Mouse (Mus musculus) cortical plate, adult 2 months (tissue): ENCODE measurements at regions not wholly inside any gene's neighbourhood (a gene's known extent, or its start where the extent isn't known, plus 50 kb on each side); places are given as distances from the start of the nearest gene placed in this dataset.

Source experiments
- H3K27ac ChIP-seq: fragments of 200-500 bp; 2 replicates; pipeline ENCODE4 v1.5.1; 2012; ENCODE audit warnings: low read length, control low read depth, inconsistent platforms; ENCODE audit not compliant: insufficient read depth
- H3K4me1 ChIP-seq: fragments of 200-500 bp; 2 replicates; pipeline ENCODE4 v1.6.1; 2011; ENCODE audit warnings: low read length; ENCODE audit not compliant: control insufficient read depth, insufficient read depth
- H3K4me3 ChIP-seq: fragments of 200-500 bp; 2 replicates; pipeline ENCODE4 v1.5.1; 2011; ENCODE audit warnings: mild to moderate bottlenecking, low read length, control low read depth; ENCODE audit not compliant: insufficient read depth
- CTCF ChIP-seq: fragments of 200-500 bp; IDR thresholded peaks from 2 replicates; pipeline ENCODE4 v1.5.1; 2011; ENCODE audit warnings: mild to moderate bottlenecking, control low read depth, low read length; ENCODE audit not compliant: insufficient read depth; ENCODE audit errors: extremely low read depth
- POLR2A ChIP-seq: fragments of 200-500 bp; IDR thresholded peaks from 2 replicates; pipeline ENCODE4 v1.6.1; 2011; ENCODE audit warnings: mild to moderate bottlenecking, low read length, control low read depth; ENCODE audit not compliant: insufficient read depth; ENCODE audit errors: extremely low read depth

- no peak for TF ChIP-seq POLR2A
- TF ChIP-seq CTCF: no peak
- Histone ChIP-seq H3K27ac (no peak overlapping the region), H3K4me3 (no peak overlapping the region), H3K4me1 (no peaks in the 10 kb centered on the region)
Measured at GRCm38 (mm10) chr14:98405936-98406635, 236.5 kb upstream of the Dach1 start.

GRCm38 (mm10) chr14:98404026-98404425, 234.5 kb upstream of the Dach1 start:
- Histone ChIP-seq H3K4me3 (no peak overlapping the region), H3K27ac (no peak overlapping the region), H3K4me1 (no peaks in the 10 kb centered on the region)
- TF ChIP-seq CTCF (no peak), POLR2A (no peak)

- Histone ChIP-seq H3K27ac (no peak overlapping the region), H3K4me3 (no peak overlapping the region), H3K4me1 (no peaks in the 10 kb centered on the region)
- TF ChIP-seq CTCF (no peak), POLR2A (no peak)
Measured at GRCm38 (mm10) chr14:98387871-98388270, 218.3 kb upstream of the Dach1 start.
